Mouse (Mus musculus) stomach, postnatal 0 days (tissue): Measurements from ENCODE around the gene Gpr34. TPM values are rescaled to one million over a fixed set of nuclear protein-coding genes. Genes with fewer than 3 reads are reported as not detected.

Experiments
- ATAC-seq: fragments of 200-750 bp; cut with Nextera tagmentation; 2 replicates; pipeline ENCODE4 v1.8.0; 2017; ENCODE audit not compliant: low FRiP score, low TSS enrichment
- DNase-seq: peaks from one replicate; pipeline ENCODE4 v3.0.0-alpha.2; 2016; ENCODE audit warnings: low spot score
- H3K27ac ChIP-seq: fragments of 300-500 bp; sonication (generic); replicated peaks from 2 replicates; pipeline ENCODE4 v1.5.1; 2014; ENCODE audit warnings: mild to moderate bottlenecking, control low read depth
- H3K27me3 ChIP-seq: fragments of 300-500 bp; sonication (generic); 2 replicates; pipeline ENCODE4 v1.6.1; 2014; ENCODE audit warnings: low read length; ENCODE audit not compliant: control insufficient read depth, insufficient read depth
- H3K36me3 ChIP-seq: fragments of 300-500 bp; sonication (generic); 2 replicates; pipeline ENCODE4 v1.6.1; 2014; ENCODE audit warnings: low read length, mixed read lengths; ENCODE audit not compliant: control insufficient read depth, insufficient read depth
- H3K4me1 ChIP-seq: fragments of 300-500 bp; sonication (generic); replicated peaks from 2 replicates; pipeline ENCODE4 v1.6.1; 2014; ENCODE audit warnings: antibody characterized with exemption; ENCODE audit not compliant: control insufficient read depth, insufficient read depth
- H3K4me2 ChIP-seq: fragments of 300-500 bp; sonication (generic); replicated peaks from 2 replicates; pipeline ENCODE4 v1.6.1; 2014; ENCODE audit warnings: low read depth, mild to moderate bottlenecking, control low read depth, moderate library complexity
- H3K4me3 ChIP-seq: fragments of 300-500 bp; sonication (generic); 2 replicates; pipeline ENCODE4 v1.5.1; 2014; ENCODE audit warnings: low read depth, low read length, control low read depth
- H3K9ac ChIP-seq: fragments of 300-500 bp; sonication (generic); 2 replicates; pipeline ENCODE4 v1.6.1; 2014; ENCODE audit warnings: mild to moderate bottlenecking, low read length, control low read depth, mixed read lengths
- H3K9me3 ChIP-seq: fragments of 300-500 bp; sonication (generic); 2 replicates; pipeline ENCODE4 v1.6.1; 2016; ENCODE audit warnings: low read length; ENCODE audit not compliant: control insufficient read depth
- CTCF ChIP-seq: IDR thresholded peaks from 2 replicates; pipeline ENCODE4 v1.5.1; 2016; ENCODE audit warnings: antibody characterized with exemption, low read depth, mild to moderate bottlenecking, moderate library complexity
- EP300 ChIP-seq: optimal IDR thresholded peaks from 2 replicates; pipeline ENCODE3; 2016; ENCODE audit warnings: antibody characterized with exemption
- WGBS: fragments of 180-500 bp; shearing (Covaris S2); extraction: QIAGEN DNeasy Blood & Tissue Kit; methylation state at CpG from one replicate; pipeline ENCODE4 v1.1.7; 2014; 5-methylcytosine and 5-hydroxymethylcytosine counted together
- polyA plus RNA-seq: library from polyadenylated mRNA; unstranded; fragments of >200 nt; fragmentation: Nextera tagmentation; extraction: Ambion mirVana; gene quantifications from 2 replicates; pipeline ENCODE4 v1.2.1, GENCODE M21; 2015

Gene Gpr34
- polyA plus RNA-seq, result 2.8 and 3.0 TPM in 2 replicates

- 65% methylated on average over 5 of the region's 5 CpGs for WGBS
These were observed at the start of gene Gpr34 for GRCm38 (mm10) chrX:13631599-13632283. Gpr34 (plus strand) TSS chrX:13632089.

GRCm38 (mm10) chrX:13599373-13599772, 32.5 kb upstream of the Gpr34 start:
- DNase-seq, result no peak
- TF ChIP-seq CTCF (no peak), EP300 (no peak)
- H3K36me3 ChIP-seq, result no peaks in the 10 kb centered on the region
- no peak overlapping the region for H3K4me2 ChIP-seq
- no peaks in the 10 kb centered on the region for H3K27me3 ChIP-seq
- H3K4me1 ChIP-seq, result no peaks in the 10 kb centered on the region
- no peak overlapping the region for H3K9ac ChIP-seq
- WGBS, result 78% methylated on average over 2 of the region's 2 CpGs
- H3K27ac ChIP-seq, result no peak overlapping the region
- ATAC-seq, result no peak
- no peak overlapping the region for H3K4me3 ChIP-seq
- no peaks in the 10 kb centered on the region for H3K9me3 ChIP-seq

More at GRCm38 (mm10) chrX:13631599-13632283, at the start of gene Gpr34:
- no peak for TF ChIP-seq EP300
- no peak for TF ChIP-seq CTCF
- Histone ChIP-seq H3K36me3 (no peaks in the 10 kb centered on the region), H3K4me1 (no peaks in the 10 kb centered on the region), H3K4me3 (no peak within 1 kb of the TSS), H3K27me3 (no peaks in the 10 kb centered on the region), H3K27ac (no peak within 1 kb of the TSS), H3K9me3 (no peaks in the 10 kb centered on the region), H3K4me2 (no peak within 1 kb of the TSS), H3K9ac (no peak within 1 kb of the TSS)
- DNase-seq, result no peak
- ATAC-seq, result no peak

- no peaks in the 10 kb centered on the region for H3K4me1 ChIP-seq
- no peaks in the 10 kb centered on the region for H3K9me3 ChIP-seq
- no peaks in the 10 kb centered on the region for H3K27me3 ChIP-seq
- no peak overlapping the region for H3K27ac ChIP-seq
- no peak overlapping the region for H3K4me2 ChIP-seq
- 53% methylated on average over 1 of the region's 1 CpGs for WGBS
- DNase-seq (no peak), ATAC-seq (no peak)
- H3K36me3 ChIP-seq, result no peaks in the 10 kb centered on the region
- H3K4me3 ChIP-seq, result no peak overlapping the region
- no peak overlapping the region for H3K9ac ChIP-seq
- TF ChIP-seq EP300 (no peak), CTCF (no peak)
These were observed 31.9 kb upstream of the Gpr34 start for GRCm38 (mm10) chrX:13599966-13600365.

GRCm38 (mm10) chrX:13606741-13607140, 25.1 kb upstream of the Gpr34 start:
- no peak for ATAC-seq
- H3K4me3 ChIP-seq, result no peak overlapping the region

GRCm38 (mm10) chrX:13607752-13608151, 24.1 kb upstream of the Gpr34 start:
- Histone ChIP-seq H3K27me3 (no peaks in the 10 kb centered on the region), H3K36me3 (no peaks in the 10 kb centered on the region), H3K4me3 (no peak overlapping the region), H3K4me1 (no peaks in the 10 kb centered on the region), H3K4me2 (no peak overlapping the region), H3K27ac (no peak overlapping the region), H3K9me3 (no peaks in the 10 kb centered on the region), H3K9ac (no peak overlapping the region)
- no peak for DNase-seq
- ATAC-seq, result no peak
- 29% methylated on average over 3 of the region's 3 CpGs for WGBS
- no peak for TF ChIP-seq CTCF
- TF ChIP-seq EP300, result no peak

More at GRCm38 (mm10) chrX:13606741-13607140, 25.1 kb upstream of the Gpr34 start:
- 75% methylated on average over 3 of the region's 3 CpGs for WGBS
- Histone ChIP-seq H3K4me1 (no peaks in the 10 kb centered on the region), H3K27ac (no peak overlapping the region), H3K36me3 (no peaks in the 10 kb centered on the region), H3K27me3 (no peaks in the 10 kb centered on the region), H3K9ac (no peak overlapping the region), H3K4me2 (no peak overlapping the region), H3K9me3 (no peaks in the 10 kb centered on the region)
- DNase-seq, result no peak
- TF ChIP-seq CTCF (no peak), EP300 (no peak)

- no peak overlapping the region for H3K27ac ChIP-seq
- DNase-seq (no peak), ATAC-seq (no peak)
- no peaks in the 10 kb centered on the region for H3K36me3 ChIP-seq
- 96% methylated on average over 5 of the region's 5 CpGs for WGBS
- H3K27me3 ChIP-seq, result no peaks in the 10 kb centered on the region
- H3K4me3 ChIP-seq, result no peak overlapping the region
- no peak overlapping the region for H3K4me2 ChIP-seq
- H3K9me3 ChIP-seq, result no peaks in the 10 kb centered on the region
- no peak overlapping the region for H3K9ac ChIP-seq
- no peak for TF ChIP-seq EP300
- H3K4me1 ChIP-seq, result no peaks in the 10 kb centered on the region
These were observed 20.8 kb upstream of the Gpr34 start for GRCm38 (mm10) chrX:13611114-13611513.
